Mouse (Mus musculus): ENCODE measurements around the gene Asna1.

Gene Asna1

GRCm38 (mm10) chr8:85034764-85035163 lies 9.7 kb upstream of the Asna1 start:
- DNase-seq (ENCODE audit: low read depth) = no peak

- DNase-seq (ENCODE audit: low read depth) = no peak
These were observed 8.8 kb upstream of the Asna1 start for GRCm38 (mm10) chr8:85033867-85034266.

GRCm38 (mm10) chr8:85032622-85033311 lies 7.7 kb upstream of the Asna1 start:
- peak; percentile 64 for DNase-seq (ENCODE audit: low read depth)

- DNase-seq (ENCODE audit: low read depth) = no peak
These were observed 4.2 kb upstream of the Asna1 start for GRCm38 (mm10) chr8:85029271-85029670.

GRCm38 (mm10) chr8:85027922-85028321 lies 2.8 kb upstream of the Asna1 start:
- peak; percentile 38 for DNase-seq (ENCODE audit: low read depth)

- peak; percentile 35 for DNase-seq (ENCODE audit: low read depth)
These were observed 2.4 kb upstream of the Asna1 start for GRCm38 (mm10) chr8:85027516-85027855.

GRCm38 (mm10) chr8:85026670-85027515 lies 1.8 kb upstream of the Asna1 start, which contains the start of gene Trir:
Gene Trir, plus strand, starts transcription at chr8:85026823.
- DNase-seq (ENCODE audit: low read depth) = peak; percentile 98

- DNase-seq (ENCODE audit: low read depth) = no peak
These were observed 1.2 kb downstream of the Asna1 start for GRCm38 (mm10) chr8:85023846-85024245.

- DNase-seq (ENCODE audit: low read depth) = no peak
These were observed 3.5 kb downstream of the Asna1 start for GRCm38 (mm10) chr8:85021514-85022055.

GRCm38 (mm10) chr8:85017209-85017608 lies 7.9 kb downstream of the Asna1 start:
- DNase-seq (ENCODE audit: low read depth) = peak; percentile 24

- no peak for DNase-seq (ENCODE audit: low read depth)
These were observed 8.4 kb downstream of the Asna1 start for GRCm38 (mm10) chr8:85016724-85017123.

GRCm38 (mm10) chr8:85014431-85014830 lies 10.7 kb downstream of the Asna1 start, which contains the start of gene Best2:
Gene Best2, minus strand, starts transcription at chr8:85014531.
- no peak for DNase-seq (ENCODE audit: low read depth)

GRCm38 (mm10) chr8:85013230-85013840 lies 11.7 kb downstream of the Asna1 start:
- peak; percentile 41 for DNase-seq (ENCODE audit: low read depth)

- DNase-seq (ENCODE audit: low read depth) = no peak
These were observed 13.8 kb downstream of the Asna1 start for GRCm38 (mm10) chr8:85011242-85011641.

GRCm38 (mm10) chr8:85007686-85008085 lies 17.4 kb downstream of the Asna1 start:
- DNase-seq (ENCODE audit: low read depth) = no peak

GRCm38 (mm10) chr8:84997649-84998295 lies 27.3 kb downstream of the Asna1 start:
- peak; percentile 91 for DNase-seq (ENCODE audit: low read depth)

GRCm38 (mm10) chr8:84996978-84997377 lies 28.1 kb downstream of the Asna1 start:
- DNase-seq (ENCODE audit: low read depth) = no peak

GRCm38 (mm10) chr8:84995680-84996079 lies 29.4 kb downstream of the Asna1 start:
- DNase-seq (ENCODE audit: low read depth) = no peak

GRCm38 (mm10) chr8:84994375-84994774 lies 30.7 kb downstream of the Asna1 start:
- no peak for DNase-seq (ENCODE audit: low read depth)

- no peak for DNase-seq (ENCODE audit: low read depth)
These were observed 34.2 kb downstream of the Asna1 start for GRCm38 (mm10) chr8:84990836-84991235.

- peak; percentile 99 for DNase-seq (ENCODE audit: low read depth)
These were observed 34.7 kb downstream of the Asna1 start, which contains the start of gene Hook2 for GRCm38 (mm10) chr8:84990349-84990748. Gene Hook2, plus strand, starts transcription at chr8:84990603.

- DNase-seq (ENCODE audit: low read depth) = peak; percentile 98
These were observed 35.3 kb downstream of the Asna1 start for GRCm38 (mm10) chr8:84989810-84990209.

Data from NIH3T3 (cell line).